Mouse (Mus musculus) liver, embryonic 14.5 days (tissue): ENCODE measurements at regions not wholly inside any gene's neighbourhood (a gene's known extent, or its start where the extent isn't known, plus 50 kb on each side); places are given as distances from the start of the nearest gene placed in this dataset.

Experiments
- ATAC-seq: fragments of 200-750 bp; cut with Nextera tagmentation; 2 replicates; pipeline ENCODE4 v1.8.0; 2017; ENCODE audit warnings: moderate number of reproducible peaks, mild to moderate bottlenecking, moderate library complexity; ENCODE audit not compliant: insufficient read depth
- DNase-seq, 3 experiments: peaks; one replicate each; pipeline ENCODE4 v3.0.0-alpha.2; 2012 to 2013; ENCODE audit warnings: low read depth in 3 of 3, low spot score in 3 of 3
- H3K27ac ChIP-seq: fragments of 300-500 bp; sonication (generic); 2 replicates; pipeline ENCODE4 v1.5.1; 2014; ENCODE audit warnings: moderate library complexity, mild to moderate bottlenecking, control low read depth, inconsistent platforms
- H3K27me3 ChIP-seq: fragments of 300-500 bp; sonication (generic); 2 replicates; pipeline ENCODE4 v1.6.1; 2014; ENCODE audit warnings: mild to moderate bottlenecking, low read length, moderate library complexity; ENCODE audit not compliant: control insufficient read depth, insufficient read depth
- H3K36me3 ChIP-seq: fragments of 300-500 bp; sonication (generic); replicated peaks from 2 replicates; pipeline ENCODE4 v1.6.1; 2014; ENCODE audit warnings: low read depth; ENCODE audit not compliant: control insufficient read depth, insufficient read depth
- H3K4me1 ChIP-seq, 2 experiments: fragments of 200-500 bp in 1 of 2; fragments of 300-500 bp in 1 of 2; sonication (generic) in 1 of 2; replicated peaks; 2 replicates each; pipeline ENCODE4 v1.6.1; 2012 to 2014; ENCODE audit warnings: antibody characterized with exemption in 1 of 2, inconsistent platforms in 1 of 2, low read length in 1 of 2; ENCODE audit not compliant: control insufficient read depth in 2 of 2, insufficient read depth in 2 of 2
- H3K4me2 ChIP-seq: fragments of 300-500 bp; sonication (generic); 2 replicates; pipeline ENCODE4 v1.6.1; 2014; ENCODE audit warnings: low read depth, mild to moderate bottlenecking, control low read depth, moderate library complexity
- H3K4me3 ChIP-seq, 2 experiments: fragments of 200-500 bp in 1 of 2; fragments of 300-500 bp in 1 of 2; sonication (generic) in 1 of 2; 2 replicates each; pipeline ENCODE4 v1.5.1; 2012 to 2014; ENCODE audit warnings: low read depth in 2 of 2, low read length in 2 of 2, mild to moderate bottlenecking in 2 of 2, control low read depth in 1 of 2, inconsistent platforms in 1 of 2, moderate library complexity in 1 of 2; ENCODE audit not compliant: insufficient read depth in 1 of 2
- H3K9ac ChIP-seq: fragments of 300-500 bp; sonication (generic); replicated peaks from 2 replicates; pipeline ENCODE4 v1.6.1; 2014; ENCODE audit warnings: mild to moderate bottlenecking, control low read depth, moderate library complexity
- H3K9me3 ChIP-seq: fragments of 300-500 bp; sonication (generic); 2 replicates; pipeline ENCODE4 v1.6.1; 2016; ENCODE audit warnings: low read length, mixed read lengths; ENCODE audit not compliant: control insufficient read depth
- CTCF ChIP-seq: IDR thresholded peaks from 2 replicates; pipeline ENCODE4 v1.5.1; 2016; ENCODE audit warnings: antibody characterized with exemption, low read depth, control low read depth
- EP300 ChIP-seq: IDR thresholded peaks from 2 replicates; pipeline ENCODE4 v1.6.1; 2016; ENCODE audit warnings: antibody characterized with exemption, low read depth
- WGBS: fragments of 180-500 bp; shearing (Covaris S2); extraction: QIAGEN DNeasy Blood & Tissue Kit; methylation state at CpG from one replicate; pipeline ENCODE4 v1.1.7; 2014; ENCODE audit not compliant: insufficient replicate concordance; 5-methylcytosine and 5-hydroxymethylcytosine counted together

DNA sequence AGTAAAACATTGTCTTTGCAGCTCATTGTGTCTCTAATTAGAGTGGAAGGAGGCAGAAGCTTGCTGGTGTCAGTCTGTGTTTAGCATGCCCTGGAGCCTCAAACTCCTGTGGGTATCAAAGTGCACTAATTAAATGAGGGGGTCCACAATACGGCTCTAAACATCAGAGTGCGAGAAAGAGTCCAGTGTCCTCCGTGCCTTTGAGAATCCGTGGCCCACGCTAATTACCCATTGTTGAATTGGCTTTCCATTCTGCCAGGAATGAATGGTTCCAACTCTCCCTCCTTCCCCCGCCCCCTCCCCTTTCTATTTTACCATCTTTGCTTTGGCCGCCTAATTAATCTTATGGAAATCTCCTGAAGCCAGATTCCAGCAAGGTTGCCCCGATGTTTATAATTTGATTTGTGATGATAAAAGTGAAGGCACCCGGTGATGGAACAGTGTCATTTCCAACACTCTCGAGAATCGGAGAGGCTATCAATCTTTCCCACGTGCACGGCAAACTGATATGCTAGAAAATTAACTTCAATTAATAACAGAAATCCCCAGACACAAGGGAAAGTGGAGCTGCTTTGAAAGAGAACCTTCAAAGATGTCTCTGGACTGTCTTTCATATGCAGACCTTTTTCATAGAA lies 170.9 kb downstream of the Tfec start:
- no peak overlapping the region for H3K4me3 ChIP-seq
- ATAC-seq (no peak), DNase-seq (no peak)
- H3K36me3 ChIP-seq: no peaks in the 10 kb centered on the region
- WGBS: 58% methylated on average over 13 of the region's 13 CpGs
- H3K4me2 ChIP-seq: no peak overlapping the region
- H3K27ac ChIP-seq: no peak overlapping the region
- no peaks in the 10 kb centered on the region for H3K4me1 ChIP-seq
- no peaks in the 10 kb centered on the region for H3K27me3 ChIP-seq
- TF ChIP-seq CTCF (no peak), EP300 (no peak)
- no peaks in the 10 kb centered on the region for H3K9me3 ChIP-seq
- no peak overlapping the region for H3K9ac ChIP-seq

DNA sequence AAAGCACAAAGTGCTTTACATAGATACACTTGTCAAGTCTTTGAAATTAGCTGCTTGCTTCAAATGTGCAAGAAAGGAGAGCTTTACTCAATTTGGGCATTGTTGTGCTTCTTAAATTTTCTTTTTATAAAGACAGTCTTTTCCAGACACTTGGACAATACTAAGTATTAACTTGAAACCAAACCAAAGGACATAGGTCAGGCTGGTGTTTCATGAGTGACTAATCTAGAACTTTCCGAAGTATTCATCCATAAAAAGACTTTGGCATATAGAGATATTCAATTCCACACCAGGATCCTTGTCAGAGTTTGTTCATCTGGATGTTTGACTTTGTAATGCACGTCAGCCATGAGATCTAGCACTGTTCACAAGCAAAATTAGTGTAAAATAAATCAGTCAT lies 173.0 kb downstream of the Tfec start:
- TF ChIP-seq CTCF: no peak
- no peak for TF ChIP-seq EP300
- no peaks in the 10 kb centered on the region for H3K9me3 ChIP-seq
- ATAC-seq (no peak), DNase-seq (no peak)
- no peaks in the 10 kb centered on the region for H3K36me3 ChIP-seq
- no peak overlapping the region for H3K9ac ChIP-seq
- H3K4me2 ChIP-seq: no peak overlapping the region
- no peaks in the 10 kb centered on the region for H3K27me3 ChIP-seq
- WGBS: 38% methylated on average over 2 of the region's 2 CpGs
- H3K4me1 ChIP-seq: no peaks in the 10 kb centered on the region
- H3K27ac ChIP-seq: no peak overlapping the region
- H3K4me3 ChIP-seq: no peak overlapping the region

DNA sequence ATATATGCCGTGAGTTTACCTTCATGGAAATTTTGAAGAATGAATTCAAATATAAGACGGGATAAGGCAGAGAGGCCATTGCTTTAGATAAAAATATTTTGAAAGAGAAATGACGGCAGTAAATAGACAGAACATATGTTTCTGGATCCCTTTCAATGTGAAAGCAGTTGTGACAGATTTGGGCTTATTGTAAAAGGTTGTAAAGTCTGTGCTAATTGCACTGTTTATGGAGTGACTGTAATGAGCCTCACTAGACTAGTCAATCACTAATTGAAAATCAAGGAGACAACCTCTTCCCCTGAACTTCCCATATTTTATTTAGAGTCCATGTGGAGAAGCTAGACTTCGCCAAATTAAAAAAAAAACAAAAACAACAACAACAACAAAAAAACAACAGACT lies 193.7 kb downstream of the Tfec start:
- no peaks in the 10 kb centered on the region for H3K36me3 ChIP-seq
- H3K27me3 ChIP-seq: no peaks in the 10 kb centered on the region
- ATAC-seq: no peak
- no peaks in the 10 kb centered on the region for H3K9me3 ChIP-seq
- TF ChIP-seq CTCF: no peak
- TF ChIP-seq EP300: no peak
- DNase-seq: no peak
- no peaks in the 10 kb centered on the region for H3K4me1 ChIP-seq
- no peak overlapping the region for H3K9ac ChIP-seq
- H3K4me2 ChIP-seq: no peak overlapping the region
- H3K27ac ChIP-seq: no peak overlapping the region
- WGBS: 63% methylated on average over 4 of the region's 4 CpGs
- H3K4me3 ChIP-seq: no peak overlapping the region

DNA sequence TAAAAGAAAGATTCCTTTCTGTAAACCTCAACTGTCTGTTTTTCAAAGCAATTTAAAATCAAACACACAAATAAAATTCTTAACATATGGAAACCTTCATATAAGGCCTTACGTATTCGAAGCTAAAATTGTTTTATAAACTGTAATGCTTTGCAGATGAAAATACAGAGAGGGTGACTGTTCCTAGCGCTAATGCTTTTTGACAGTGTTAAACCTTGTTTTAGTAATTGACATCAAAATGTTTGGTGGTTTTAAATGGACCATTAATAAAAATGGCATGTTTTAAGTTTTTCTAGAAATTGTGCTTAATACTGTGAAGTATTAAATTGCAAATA lies 194.9 kb downstream of the Tfec start:
- DNase-seq: no peak
- Histone ChIP-seq H3K9me3 (no peaks in the 10 kb centered on the region), H3K9ac (no peak overlapping the region), H3K4me2 (no peak overlapping the region), H3K4me3 (no peak overlapping the region), H3K27ac (no peak overlapping the region), H3K4me1 (no peaks in the 10 kb centered on the region), H3K36me3 (no peaks in the 10 kb centered on the region), H3K27me3 (no peaks in the 10 kb centered on the region)
- ATAC-seq: no peak
- no peak for TF ChIP-seq EP300
- no peak for TF ChIP-seq CTCF
- WGBS: 72% methylated on average over 3 of the region's 3 CpGs

DNA sequence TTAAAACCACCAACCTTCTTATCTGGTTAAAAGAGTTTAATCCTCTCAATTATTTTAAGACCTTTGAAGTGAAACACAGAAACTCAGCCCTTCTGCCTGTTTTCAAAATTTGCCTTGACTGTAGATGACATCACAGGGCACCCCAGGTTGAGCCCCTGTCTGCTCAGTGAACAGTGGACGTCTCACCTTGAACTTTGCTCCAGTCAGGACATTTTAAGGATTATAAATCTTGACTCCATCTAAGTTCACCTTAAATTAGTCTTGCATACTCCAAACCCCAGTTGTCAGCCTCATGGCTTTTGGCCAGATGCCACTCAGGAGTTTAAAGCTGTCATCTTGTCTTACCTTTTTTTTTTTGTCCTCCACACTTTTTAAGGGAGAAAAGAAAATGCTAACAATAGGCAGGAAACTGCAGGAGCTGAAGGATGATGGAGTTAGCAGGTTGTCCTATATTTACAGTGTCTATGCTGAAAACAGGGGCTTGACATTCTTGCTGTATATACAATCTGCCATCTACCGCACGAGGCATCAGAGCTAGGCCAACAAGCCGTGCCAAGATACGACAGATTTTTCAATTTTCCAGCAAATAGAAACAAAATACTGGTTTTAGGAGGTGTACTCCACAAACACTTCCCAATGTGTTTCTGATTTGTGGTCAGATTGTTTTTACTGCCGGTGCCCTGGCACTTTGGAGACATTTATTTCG lies 195.4 kb downstream of the Tfec start:
- no peak overlapping the region for H3K9ac ChIP-seq
- no peaks in the 10 kb centered on the region for H3K36me3 ChIP-seq
- H3K9me3 ChIP-seq: no peaks in the 10 kb centered on the region
- no peak overlapping the region for H3K4me2 ChIP-seq
- no peak overlapping the region for H3K27ac ChIP-seq
- H3K27me3 ChIP-seq: no peaks in the 10 kb centered on the region
- WGBS: 70% methylated on average over 7 of the region's 7 CpGs
- ATAC-seq (no peak), DNase-seq (no peak)
- no peak overlapping the region for H3K4me3 ChIP-seq
- TF ChIP-seq CTCF (no peak), EP300 (no peak)
- no peaks in the 10 kb centered on the region for H3K4me1 ChIP-seq
